Mouse (Mus musculus) spleen, postnatal 14 days (tissue): ENCODE data around the gene Rcan3.

ENCODE experiments used
- DNase-seq, 2 experiments: peaks; one replicate each; pipeline ENCODE4 v3.0.0; 2021 to 2022; ENCODE audit warnings: low spot score in 2 of 2

Rcan3 gene

DNA sequence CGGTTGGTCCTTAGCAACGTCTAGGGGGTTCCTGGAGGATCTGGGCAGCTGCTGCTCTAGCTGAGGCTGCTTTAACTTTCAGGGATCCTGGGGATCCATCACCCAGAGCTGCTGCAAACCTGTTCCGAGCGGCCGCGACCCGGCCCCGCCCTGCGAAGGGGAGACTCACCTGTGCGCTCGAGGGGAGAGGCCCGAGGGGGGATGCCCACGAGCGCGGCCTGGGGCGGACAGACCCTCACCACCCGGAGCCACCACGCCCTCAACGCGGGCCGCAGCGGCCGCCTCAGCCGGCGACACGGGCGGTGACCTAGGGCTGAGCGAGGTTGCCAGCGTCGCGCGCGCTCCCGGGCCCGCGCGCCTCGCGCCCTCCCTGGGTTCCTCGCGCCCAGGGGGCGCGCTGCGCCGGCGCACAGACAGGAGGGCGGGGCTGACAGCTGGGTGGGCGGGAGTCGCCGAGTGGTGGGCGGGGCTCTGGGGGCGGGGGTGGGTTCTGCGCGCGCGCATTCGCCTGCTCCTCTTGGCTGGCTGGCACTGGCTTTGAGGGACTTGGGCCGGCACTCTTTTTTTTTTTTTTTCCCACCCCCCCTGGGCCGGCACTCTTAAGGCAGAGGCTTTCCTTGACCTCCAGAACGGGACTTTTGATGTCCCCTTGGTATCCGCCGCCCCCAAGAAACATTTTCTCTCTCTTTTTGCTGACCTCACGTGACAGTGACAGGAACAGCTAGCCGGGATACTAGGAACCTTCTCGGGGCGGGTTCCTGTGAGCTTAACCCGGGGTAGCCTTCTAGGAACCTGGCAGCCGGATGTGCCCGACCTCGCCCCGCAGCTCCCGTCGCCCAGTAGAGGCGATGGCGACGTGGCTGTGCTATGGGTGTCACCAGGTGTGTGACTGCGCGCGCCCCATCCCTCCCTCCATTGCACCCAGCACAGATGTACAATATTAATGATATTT, at the start of gene Rcan3:
Rcan3 (minus strand) TSS at position 411 of the 952 bp plus-strand sequence.
- DNase-seq = peak; percentile 63 to 73

DNA sequence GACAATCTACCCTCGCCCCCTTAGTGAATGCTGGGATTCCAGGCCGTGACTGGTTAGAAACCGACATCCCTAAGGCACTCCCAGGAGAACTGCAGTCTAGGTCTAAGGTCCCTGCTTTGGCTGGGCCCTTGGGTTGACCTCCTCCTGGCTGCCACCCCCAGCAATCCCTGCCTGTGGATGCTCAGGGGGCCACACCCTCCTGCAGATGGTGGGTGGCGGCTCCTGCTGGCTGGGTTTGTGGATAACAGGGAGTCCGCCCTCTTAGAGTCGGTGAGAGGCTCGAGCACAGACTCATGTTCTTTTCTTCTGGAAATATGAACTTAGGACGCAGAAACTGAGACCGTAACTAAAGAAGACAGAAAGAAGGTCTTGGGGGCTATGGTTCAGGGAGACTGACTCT, 46.7 kb upstream of the Rcan3 start:
- no peak for DNase-seq

DNA sequence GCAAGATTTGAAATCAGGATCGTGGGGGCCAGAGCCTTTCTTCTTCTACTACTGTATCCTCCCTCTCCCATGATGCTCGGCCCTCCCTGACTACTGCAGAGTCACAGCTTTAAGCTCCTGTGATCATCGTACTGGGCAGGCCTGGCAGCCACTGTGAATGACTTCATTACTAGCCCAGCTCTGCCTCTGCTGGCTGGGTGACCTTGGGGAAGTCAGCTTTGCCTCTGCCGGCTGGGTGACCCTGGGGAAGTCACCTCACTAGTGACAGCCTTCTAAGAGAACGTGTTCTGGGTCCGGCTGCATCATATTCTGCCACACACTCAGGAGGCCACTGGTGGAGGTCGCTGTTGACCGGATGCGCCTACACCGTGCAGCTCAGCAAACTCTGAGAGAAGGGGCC, 44.2 kb upstream of the Rcan3 start:
- DNase-seq = no peak

DNA sequence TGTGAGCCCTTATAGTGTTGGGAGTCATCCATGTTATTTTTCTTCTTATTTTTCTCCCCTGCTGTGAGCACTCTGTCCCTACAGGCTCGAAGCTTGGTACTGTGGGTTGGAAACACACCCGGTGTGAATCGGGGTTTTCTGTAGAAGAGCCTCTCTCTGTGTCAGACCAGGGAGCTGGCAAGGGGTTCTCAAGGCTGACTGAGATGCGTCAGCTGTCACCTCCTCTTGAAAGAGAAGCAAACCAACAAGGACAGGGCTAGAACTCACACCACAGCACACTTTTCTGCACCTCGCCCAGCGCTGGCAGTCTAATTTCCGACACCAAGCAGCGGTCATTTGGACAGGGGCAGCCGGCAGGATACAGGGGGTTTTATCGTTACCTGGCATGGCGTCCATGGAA, 29.8 kb upstream of the Rcan3 start:
- DNase-seq = no peak

DNA sequence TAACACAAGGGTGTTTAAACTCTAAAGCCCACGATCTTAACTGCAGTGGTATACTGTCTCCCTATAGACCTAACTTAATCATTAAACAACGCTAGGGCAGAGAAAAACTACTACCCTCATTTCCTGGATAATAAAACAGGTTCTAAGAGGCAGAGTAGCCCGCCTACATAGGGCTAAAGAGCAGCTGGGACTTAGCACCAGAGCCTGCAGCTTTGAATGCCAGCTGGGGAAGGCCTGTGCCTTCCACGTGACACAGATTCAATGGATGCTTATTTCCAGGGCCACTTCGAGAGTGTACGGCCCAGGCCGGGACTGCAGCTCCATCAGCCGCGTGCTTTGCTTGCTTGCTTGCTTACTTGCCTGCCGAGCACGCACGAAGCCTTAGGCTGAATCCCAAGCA, 19.9 kb upstream of the Rcan3 start:
- no peak for DNase-seq

DNA sequence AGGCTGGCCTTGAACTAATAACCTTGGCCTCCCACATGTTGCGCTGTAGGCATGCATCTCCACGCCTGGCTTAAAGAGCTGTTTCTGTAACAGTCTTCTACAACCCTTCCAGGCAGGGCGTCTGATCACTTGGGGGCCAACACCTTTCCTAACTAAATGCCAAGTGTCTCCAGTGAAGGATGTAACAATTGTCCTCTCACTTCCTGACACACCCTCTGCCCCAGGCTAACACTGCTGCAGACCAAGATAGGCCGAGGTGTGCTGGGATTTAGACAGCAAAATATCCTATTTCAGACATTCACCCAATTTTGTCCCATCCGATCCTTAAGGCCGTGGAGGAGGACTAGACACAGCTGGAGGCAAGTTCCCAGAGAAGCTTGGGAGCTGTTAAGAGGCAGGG, 19.5 kb upstream of the Rcan3 start:
- DNase-seq = no peak

DNA sequence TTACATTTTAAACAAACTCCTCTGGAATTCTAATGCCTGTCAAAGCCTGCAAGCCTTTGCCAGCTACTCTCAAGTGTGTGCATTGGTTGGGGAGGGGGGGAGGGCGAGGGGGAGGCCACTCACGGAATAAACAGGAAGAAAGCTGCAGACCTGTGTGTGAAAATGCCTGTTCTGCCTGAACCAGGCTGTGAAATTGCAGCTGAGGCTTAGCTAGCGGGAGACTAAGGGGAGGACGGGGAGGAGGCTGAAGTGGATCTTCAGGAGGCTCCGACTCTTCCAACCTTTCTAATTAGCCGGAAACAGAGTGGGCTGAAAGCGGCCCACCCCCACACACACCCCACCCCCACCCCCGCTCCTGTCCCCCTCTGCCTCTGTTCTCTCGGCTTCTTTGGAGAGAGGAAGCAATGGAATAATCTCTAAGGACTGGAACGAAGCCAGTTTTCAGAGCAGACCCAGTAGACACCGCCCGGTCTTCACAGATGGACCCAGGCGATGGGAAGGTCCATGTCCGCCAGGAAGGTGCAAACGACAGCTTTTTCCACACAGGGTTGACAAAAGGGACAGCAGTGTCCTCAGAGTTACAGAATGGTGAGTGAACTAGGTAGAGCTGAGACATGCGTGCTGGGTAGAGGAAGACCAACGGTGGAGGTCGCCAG, 17.8 kb upstream of the Rcan3 start:
- DNase-seq = no peak

DNA sequence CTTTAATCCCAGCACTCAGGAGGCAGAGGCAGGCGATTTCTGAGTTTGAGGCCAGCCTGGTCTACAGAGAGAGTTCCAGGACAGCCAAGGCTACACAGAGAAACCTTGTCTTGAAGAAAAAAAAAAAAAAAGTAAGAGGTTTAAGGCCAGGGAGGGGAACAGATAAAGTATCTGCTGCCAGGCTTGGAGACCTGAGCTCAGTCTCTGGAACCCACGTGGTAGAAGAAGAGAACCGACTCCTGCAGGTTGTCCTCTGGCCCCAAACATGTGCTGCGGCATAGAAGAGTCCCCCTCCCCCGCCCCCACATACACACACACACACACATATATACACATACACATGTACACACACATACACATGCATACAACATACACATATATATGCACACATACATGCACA, 8.8 kb upstream of the Rcan3 start:
- DNase-seq = no peak

DNA sequence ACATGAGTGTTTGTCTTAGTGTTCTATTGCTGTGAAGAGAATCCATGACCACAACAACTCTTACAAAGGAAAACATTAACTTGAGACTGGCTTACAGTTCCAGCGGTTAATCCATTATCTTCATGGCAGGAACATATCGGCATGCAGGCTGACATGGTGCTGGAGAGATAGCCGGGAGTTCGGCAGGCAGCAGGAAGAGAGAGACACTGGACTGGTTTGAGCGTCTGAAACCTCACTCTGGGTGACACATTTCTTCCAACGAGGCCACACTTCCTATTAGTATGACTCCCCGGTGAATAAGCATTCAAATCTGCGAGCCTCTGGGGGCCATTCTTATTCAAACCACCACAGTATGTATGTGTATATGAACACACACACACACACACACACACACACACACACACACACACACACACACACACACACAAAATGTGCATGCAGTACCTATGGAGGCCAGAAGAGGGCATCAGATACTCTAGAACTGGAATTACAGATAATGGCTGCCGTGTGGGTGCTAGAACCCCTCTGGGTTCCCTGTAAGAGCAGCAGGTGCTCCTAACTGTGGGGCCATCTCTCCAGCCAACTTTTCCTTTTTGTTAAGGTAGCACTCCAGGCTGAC, 6.4 kb upstream of the Rcan3 start:
- DNase-seq = peak in 1 of 2 experiments; percentile 54

DNA sequence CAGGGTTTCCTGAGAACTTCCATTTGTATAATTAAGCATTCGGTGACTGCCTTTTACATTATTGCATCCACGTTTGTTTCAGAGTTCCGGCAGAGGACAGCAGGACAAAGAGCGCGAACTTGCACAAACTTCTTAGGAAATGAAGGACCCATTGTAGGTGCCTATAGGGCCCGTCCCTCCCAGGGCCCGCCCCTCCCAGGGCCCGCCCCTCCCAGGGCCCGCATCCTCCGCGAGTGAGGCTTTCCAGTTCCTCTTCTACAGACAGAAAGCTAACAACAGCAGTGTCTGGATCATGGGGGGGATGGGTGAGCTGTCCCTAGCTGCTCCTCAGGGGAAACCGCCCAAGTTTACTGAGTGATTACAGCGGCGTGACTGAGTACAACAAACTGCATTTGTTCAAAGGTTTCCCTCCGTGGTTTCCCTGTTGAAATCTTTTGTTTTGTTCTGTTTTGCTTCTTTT, 5.6 kb upstream of the Rcan3 start:
- peak; percentile 58 to 67 for DNase-seq

DNA sequence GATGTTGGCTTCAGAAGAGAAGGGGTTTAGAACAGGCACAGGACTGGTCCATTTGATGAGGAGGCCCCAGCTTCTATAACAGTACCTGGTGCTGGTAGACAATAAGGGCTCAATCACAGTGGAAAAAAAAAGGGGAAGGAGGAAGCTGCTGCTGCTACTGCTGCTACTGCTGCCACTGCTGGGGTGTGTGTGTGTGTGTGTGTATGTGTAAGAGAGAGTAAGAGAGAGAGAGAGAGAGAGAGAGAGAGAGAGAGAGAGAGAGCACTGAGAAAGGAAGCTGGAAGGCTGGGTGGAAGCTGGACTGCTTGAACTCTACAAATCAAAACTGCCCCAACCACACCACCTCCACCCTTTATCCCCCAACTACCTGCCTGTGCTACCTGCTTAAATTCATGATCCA, 4.3 kb upstream of the Rcan3 start:
- DNase-seq = no peak

DNA sequence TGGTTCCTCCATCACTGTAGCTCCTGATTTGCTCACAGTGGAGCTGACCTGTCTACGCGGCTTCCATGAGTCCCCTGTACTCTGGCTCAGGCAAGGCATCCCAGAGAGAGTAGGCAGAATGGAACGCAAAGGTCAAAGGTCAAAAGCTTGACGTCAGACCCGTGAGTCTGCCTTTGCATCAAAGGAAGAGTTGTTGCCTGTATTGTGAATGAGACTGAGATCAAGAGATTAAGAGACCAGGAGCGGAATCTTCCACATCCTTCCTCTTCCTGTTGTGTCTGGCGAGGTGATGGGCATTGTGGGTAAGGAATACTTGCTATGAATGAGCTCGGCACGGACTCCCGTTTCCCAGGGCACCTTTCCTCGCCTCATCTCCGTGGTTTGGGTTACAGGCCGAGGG, 2.6 kb upstream of the Rcan3 start:
- no peak for DNase-seq

DNA sequence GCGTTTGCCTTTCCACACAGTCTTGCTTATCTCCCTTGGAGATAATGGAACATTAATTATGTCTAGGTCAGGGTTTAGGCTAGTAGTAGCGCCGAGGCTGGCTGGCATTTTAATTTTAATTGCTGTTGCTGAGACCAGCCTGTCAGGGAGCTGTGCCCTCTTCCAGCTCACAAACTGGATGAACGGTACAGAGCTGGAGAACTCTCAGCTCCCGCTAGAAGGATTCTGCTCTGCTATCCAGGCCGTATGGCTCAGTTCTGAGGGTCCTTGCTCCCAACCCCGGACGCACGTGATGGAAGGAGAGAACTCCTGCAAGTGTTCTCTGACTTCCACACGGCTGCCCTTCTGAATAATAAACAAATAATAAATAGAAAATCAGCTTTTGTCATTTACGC, 739 bp upstream of the Rcan3 start:
- no peak for DNase-seq

DNA sequence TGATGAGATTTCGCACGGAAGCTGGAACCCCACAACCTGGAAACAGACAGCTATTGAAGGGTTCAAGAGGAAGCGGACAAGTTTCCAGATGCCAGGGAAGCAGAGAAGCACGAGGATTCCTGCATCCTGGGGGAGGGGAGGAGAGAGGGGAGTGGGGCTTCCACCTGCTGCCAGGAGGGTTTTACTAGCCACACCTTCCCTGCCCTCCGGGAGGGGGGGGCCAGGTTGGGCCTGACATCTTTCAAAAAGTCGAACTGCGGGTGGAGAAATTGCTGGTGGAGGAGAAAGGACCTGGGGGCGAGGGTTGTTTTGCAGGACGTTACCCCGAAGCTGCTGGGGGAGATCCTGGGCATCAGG, 589 bp downstream of the Rcan3 start:
- DNase-seq = no peak

DNA sequence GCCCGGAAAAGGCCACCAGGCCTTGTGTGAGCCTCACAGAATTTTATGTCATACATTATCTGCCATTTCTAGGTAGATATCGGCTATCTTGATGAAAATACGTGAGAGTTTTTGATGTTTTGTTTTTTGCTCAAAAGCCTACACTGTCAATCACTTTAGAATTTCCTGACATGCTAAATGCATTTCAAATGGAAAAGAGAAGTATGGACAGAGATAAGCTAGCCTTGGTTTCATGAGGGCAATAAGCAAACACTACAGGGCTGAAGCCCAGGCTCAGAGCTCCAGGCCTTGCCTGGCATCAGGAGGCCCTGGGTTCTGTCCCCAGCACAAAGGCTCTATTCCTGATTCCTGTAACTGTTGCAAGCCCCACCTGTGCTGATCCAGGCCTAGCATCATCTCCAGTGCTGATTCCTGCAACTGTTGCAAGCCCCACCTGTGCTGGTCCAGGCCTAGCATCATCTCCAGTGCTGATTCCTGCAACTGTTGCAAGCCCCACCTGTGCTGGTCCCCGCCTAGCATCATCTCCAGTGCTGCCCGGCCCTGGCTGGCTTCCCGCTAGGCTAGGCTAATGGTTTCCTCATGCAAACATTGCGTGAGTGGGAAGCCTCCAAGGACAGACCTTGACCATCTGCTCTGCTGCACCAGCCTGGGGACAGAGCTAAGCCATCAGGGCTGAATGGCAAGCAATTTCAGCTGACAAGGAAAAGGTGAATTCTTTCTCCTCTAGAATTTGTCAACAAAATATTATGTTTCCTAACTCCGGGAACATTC, 3.5 kb downstream of the Rcan3 start:
- DNase-seq = no peak

DNA sequence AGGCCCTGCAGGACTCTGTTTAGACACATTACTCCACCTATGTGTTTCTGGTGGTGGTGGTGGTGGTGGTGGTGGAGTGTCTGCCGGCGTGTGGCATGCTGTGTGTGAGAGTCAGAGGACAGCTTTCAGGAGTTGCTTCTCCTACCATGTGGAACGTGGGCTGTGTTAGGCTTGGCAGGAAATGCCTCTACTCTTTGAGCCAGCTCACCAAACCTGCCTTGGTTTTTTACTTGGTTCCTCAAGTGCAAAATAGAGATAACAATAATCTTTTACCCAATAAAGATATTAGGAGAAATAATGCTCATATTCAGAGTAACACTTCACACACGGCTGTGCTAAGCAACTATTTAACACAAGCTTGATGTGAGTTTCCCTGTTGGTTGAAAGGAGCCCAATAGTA, 4.3 kb downstream of the Rcan3 start:
- no peak for DNase-seq

DNA sequence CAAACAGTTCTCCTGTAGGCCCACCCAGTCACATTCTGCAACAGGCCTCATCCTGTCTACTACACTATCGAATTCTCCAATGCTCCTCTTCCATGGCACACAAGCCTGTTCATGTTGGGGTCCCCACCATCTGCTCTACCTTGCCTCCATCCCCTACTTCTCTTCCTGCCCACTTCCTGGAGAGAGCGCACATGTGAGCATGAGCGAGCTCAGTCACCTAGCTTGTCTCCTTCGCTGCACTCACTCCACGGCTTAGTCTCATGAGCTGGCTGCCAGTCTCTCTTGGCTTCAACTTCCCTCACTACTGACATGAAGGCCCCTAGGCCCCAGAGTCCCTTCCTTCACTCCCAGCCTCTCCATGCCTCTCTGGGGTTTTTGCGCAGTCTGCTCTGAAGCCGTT, 7.1 kb downstream of the Rcan3 start:
- no peak for DNase-seq

DNA sequence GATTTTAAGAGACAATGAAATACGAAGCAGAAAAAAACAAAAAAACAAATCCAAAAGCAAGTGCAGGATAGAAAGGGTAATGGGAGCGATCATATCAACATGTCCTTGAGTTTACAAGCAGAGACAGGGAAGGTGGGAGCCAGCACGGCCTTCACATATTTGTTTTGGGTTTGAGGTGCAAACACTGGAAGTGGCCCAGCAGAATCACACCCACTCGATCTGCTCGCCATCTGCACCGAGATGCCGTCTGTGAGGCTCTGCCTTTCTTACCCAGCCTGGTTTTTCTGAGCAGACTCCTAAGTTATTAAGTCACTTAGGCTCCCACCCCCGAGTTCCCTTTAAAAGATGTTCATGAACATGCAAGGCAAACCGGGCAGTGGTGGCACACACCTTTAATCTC, 8.0 kb downstream of the Rcan3 start:
- DNase-seq = no peak

DNA sequence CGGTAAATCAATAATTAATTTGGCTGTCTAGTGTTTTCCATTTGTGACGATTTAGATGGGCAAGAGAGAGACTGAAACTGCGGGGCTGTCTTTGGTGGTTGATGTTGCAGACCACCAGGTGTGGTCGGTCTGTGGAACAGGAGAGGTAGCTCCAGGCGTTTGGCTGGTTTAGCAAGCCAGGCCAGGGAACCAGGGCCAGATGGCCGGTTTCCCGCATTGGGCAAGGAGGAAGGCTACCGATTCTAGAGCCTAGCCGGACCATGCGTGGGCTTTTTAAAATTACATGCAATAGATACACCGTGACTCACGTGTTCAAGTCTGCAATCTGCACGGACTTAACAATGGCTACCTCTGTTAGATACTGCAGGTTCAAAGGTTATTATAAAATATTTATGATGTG, 12.7 kb downstream of the Rcan3 start:
- no peak for DNase-seq

DNA sequence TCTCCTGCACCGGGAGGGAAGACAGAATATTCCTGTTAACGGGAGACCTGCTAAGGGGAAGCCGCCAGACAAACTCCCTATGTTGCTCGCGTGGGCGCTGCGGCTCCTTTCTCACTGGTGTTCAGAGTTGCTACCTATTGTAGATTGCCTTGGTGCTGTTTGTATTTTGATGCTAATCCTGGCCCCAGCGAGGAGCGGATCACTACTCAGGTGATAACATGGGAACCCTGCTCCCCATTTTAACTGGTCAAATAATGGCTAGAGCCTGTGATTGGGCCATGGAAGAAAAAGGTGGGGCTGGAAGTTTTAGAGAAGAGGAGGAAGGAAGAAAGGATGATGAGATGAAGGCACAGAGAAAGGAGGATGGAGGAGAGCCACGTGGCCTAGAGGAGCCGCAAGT, 13.2 kb downstream of the Rcan3 start:
- DNase-seq = no peak

DNA sequence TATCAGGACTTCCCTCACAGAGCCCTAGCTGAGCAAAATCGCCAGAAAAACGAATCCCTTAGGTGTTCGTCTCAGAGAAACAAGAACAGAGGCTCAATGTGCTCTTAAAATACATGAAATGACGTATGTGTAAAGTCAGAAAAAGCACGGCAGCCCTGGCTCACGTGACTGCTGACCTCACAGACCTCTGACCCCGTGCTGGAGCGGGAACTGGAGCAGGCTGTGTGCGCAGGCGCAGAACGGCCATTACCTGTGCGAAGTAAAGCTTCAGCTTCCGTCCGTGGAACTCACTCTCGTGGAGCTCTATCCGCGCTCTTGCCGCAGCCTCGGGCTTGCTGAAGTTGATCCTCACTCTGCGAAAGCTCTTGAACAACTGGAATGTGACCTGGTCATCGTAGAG, 13.7 kb downstream of the Rcan3 start:
- no peak for DNase-seq

DNA sequence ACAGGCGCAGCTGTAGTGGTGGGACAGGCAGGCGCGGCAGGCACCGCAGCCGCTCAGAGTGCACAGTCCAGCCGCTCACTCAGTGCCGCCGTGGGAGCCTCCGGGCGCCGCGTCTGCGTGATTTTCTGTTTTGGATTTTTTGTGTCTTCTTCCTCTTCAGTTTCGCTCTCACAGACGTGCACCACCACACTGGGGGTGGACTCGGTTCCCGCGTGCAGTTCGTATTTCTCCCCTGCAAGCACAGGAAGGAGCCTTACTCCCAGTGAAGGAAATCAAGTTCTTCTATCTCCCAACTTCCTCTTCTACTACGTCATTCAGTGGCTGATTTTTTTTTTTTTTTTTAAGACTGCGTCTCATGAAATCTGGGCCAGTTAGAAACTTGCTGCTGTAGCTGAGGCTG, 17.3 kb downstream of the Rcan3 start:
- no peak for DNase-seq
